Mouse (Mus musculus) layer of hippocampus, adult 2 months (tissue): Measurements from ENCODE around the gene Zfp281. TPM values are rescaled to one million over a fixed set of nuclear protein-coding genes. Genes with fewer than 3 reads are reported as not detected.

Experiments used
- DNase-seq, 2 experiments: peaks; one replicate each; pipeline ENCODE4 v3.0.0; 2022; ENCODE audit warnings: low spot score in 2 of 2
- H3K27ac ChIP-seq: fragments of 200-600 bp; 2 replicates; pipeline ENCODE4 v1.8.1; 2022
- H3K4me3 ChIP-seq: fragments of 200-600 bp; 2 replicates; pipeline ENCODE4 v1.8.1; 2022; ENCODE audit warnings: mild to moderate bottlenecking
- CTCF ChIP-seq: fragments of 200-600 bp; conservative IDR thresholded peaks from 2 replicates; pipeline ENCODE4 v1.8.1; 2022; ENCODE audit warnings: antibody characterized with exemption, mild to moderate bottlenecking, moderate library complexity
- total RNA-seq, 2 experiments: library from RNA; stranded (reverse); gene quantifications; 2 replicates each; pipeline ENCODE4 v1.2.3; 2021

The Zfp281 gene
- total RNA-seq, 2 experiments from 2014 or later: 34.6 to 37.9 TPM

DNA sequence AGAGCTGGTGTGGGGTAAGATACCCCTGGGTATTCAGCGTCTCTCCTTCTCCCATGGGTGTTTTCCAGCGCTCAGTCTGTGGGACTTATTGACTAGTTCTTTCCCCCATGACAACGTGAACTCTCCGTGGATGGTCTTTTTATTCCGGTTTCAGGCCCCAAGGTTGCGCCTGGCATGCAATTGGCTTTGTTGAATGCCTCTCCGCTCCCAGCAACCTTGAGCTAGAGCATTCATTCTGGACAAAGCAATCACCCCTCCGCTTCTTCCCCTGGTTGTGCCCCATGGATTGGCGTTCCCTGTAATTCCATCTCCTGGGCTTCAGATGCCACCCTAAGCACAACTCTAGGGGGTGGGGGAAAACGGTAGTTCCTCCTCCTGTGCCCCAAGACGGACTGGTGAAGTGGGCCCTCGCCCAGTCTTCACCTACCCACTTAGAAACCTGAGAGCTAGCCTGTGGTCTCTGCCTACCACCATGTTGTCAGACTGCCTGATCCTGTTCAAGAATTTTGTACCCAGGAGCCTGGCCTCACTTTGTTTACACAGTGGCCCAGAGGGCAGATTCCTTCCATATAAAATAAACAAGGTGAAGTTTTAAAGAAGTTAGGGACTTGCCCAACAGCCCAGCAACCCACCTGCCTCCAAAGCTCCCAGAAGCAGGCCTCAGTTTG, 47.2 kb downstream of the Zfp281 start:
- no peak for TF ChIP-seq CTCF
- no peak for DNase-seq
- no peak overlapping the region for H3K4me3 ChIP-seq
- no peak overlapping the region for H3K27ac ChIP-seq

- no peak for DNase-seq
- TF ChIP-seq CTCF: no peak
- Histone ChIP-seq H3K4me3 (no peak overlapping the region), H3K27ac (no peak overlapping the region)
These were observed 47.9 kb downstream of the Zfp281 start for GRCm38 (mm10) chr1:136672564-136672963.

GRCm38 (mm10) chr1:136673293-136673692, 48.6 kb downstream of the Zfp281 start:
- DNase-seq: no peak
- H3K27ac ChIP-seq: no peak overlapping the region
- H3K4me3 ChIP-seq: no peak overlapping the region
- TF ChIP-seq CTCF: no peak

DNA sequence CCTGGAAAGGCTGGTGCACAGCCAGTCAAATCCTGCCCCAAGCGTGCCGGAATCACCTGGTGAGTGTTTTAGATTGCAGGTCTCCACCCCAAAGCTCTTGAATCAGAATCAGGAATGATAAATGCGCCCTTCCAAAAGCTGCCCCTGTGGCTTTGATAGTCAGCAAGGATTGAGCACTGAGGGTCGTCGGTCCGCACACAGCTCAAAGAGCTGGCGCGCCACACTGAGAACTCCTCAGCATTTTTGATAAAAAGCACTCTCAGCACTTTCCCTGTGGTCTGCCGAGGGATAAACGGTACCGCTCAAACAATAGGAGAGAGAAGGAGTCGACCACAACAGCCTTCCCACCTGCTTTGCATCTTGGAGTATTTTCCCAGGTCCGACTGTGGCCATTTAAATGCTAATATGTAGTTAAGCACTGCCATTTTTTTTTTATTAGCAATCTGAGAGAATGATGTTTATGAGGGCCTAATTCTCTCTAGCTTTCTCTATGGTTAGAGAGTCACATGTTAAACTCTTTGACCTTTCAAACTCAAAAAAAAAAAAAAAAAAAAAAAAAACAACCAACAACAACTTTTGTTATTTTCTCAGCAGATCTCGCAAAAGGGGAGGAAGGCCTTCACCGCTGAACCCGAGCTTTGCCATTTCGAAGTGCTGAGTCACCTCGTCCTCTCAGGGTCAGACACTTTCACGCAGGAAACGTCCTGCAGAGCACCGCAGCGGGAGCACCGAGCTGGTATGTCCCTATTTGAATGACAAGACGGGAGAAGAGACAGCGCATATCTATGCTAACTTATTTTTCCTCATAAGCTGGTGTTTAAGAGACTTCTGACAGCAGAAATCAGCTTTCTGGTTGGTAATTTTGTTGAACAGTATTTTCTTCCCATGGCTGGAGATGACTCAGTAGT, 50.1 kb downstream of the Zfp281 start:
- Histone ChIP-seq H3K4me3 (no peak overlapping the region), H3K27ac (peak overlapping the region; percentile 36; the same call in 1 of the 2 replicates)
- no peak for DNase-seq
- no peak for TF ChIP-seq CTCF

DNA sequence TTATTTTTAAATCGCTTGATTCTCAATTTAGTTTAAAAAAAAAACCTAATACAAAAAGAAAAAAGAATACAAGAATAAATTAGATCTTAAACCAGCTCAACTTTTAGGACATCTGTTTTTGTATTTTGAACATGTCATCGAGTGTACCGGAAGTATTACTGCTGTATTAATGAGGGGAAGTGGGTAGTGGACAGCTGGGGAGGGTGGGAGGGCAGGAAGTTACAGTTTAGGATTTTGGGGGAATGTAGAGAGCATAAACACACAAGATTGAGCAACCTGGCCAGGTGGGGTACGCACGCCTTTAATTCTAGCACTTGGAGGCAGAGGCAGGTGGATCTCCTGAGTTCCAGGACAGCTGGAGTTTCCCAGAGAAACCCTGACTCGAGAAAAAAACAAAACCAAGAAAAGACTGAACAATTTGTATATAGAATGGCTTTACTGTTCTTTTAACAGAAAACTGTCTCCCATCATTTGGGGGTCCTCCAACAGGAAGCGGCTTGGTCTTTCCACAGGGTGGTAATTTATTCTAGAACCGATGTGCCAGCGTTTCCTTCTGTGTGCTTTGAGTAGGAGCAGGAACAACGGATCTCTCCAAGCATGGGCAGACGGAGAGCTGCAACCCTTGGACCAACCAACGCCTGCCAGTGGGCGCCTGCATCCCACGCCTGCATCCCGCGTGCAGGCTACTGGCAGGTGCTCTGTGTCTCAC, 51.2 kb downstream of the Zfp281 start:
- no peak for TF ChIP-seq CTCF
- DNase-seq: peak in 1 of 2 experiments; percentile 19

GRCm38 (mm10) chr1:136676445-136676755, 51.7 kb downstream of the Zfp281 start:
- DNase-seq: no peak
- H3K27ac ChIP-seq: peak overlapping the region; percentile 59
- no peak overlapping the region for H3K4me3 ChIP-seq
- no peak for TF ChIP-seq CTCF

More for the DNA sequence above, 51.2 kb downstream of the Zfp281 start:
- Histone ChIP-seq H3K4me3 (no peak overlapping the region), H3K27ac (peak overlapping the region; percentile 59)

DNA sequence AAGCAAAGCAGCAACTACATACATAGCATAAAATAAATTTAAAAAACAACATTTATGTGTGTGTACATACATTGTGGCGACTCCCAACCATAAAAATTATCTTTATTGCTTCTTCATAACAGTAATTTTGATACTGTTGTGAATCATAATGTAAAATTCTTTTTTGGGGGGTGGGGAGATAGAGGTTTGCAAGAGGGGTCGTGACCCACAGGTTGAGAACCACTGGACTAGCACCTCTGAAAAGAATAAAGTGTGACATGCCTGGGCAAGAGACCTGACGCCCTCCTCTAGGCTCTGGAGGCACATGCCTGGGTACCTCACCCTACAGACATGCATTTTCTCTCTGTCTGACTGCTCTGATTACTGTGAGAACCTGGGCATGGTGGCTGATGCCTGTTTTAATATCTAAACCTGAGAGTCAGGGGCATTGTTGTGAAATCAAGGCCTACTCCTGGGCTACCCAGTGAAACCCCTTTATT, 53.2 kb downstream of the Zfp281 start:
- Histone ChIP-seq H3K27ac (no peak overlapping the region), H3K4me3 (no peak overlapping the region)
- no peak for TF ChIP-seq CTCF
- DNase-seq: no peak

- DNase-seq: no peak
- TF ChIP-seq CTCF: no peak
- no peak overlapping the region for H3K27ac ChIP-seq
- no peak overlapping the region for H3K4me3 ChIP-seq
These were observed 54.1 kb downstream of the Zfp281 start for GRCm38 (mm10) chr1:136678836-136679235.

Other genes with a start within 250 kb of the Zfp281 start
- 10 to 100 TPM in 1 of 2 experiments, 1 to 10 TPM in 1; 9.7 to 11.2 TPM for gene Ddx59, start 209.6 kb upstream of the Zfp281 start, total RNA-seq
- under 1 TPM; 0.12 to 0.20 TPM for gene Kif14, start 158.6 kb upstream of the Zfp281 start, total RNA-seq